Mouse (Mus musculus) mesoderm, embryonic 11.5 days (tissue): ENCODE data around the gene Mapk10.

Experiments used
- DNase-seq: peaks from one replicate; pipeline ENCODE4 v3.0.0-alpha.2; 2012; ENCODE audit warnings: low read depth, low spot score

The Mapk10 gene

DNA sequence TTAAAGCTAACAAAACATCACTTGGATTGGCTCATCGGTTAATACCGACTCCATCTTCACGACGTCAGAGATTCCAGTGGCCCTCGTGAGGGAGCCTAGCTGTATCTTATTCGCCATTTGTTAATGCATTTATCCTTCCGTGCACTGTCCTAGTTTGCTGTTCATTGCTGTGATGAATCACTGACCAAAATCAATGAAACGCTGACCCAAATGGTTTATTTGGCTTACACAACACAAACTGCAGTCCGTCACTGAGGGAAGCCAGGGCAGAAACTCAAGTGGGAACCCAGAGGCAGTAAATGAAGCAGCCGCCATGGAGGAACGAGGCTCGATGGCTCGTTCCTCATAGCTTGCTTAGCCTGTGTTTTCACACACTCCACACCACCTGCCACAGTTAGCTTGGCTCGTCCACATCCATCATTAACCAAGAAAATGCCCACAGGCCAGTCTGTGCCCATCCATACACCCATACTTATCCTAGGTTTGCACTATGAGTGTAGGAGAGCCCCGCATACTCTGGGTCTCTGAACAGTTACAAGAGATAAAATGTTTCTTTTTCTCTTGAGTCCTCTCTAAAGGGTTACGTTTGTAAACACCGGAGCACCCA lies 140.0 kb downstream of the Mapk10 start:
- no peak for DNase-seq

GRCm38 (mm10) chr5:103050319-103050916 lies 160.7 kb downstream of the Mapk10 start:
- DNase-seq, result no peak

GRCm38 (mm10) chr5:103048011-103048410 lies 163.1 kb downstream of the Mapk10 start:
- no peak for DNase-seq

DNA sequence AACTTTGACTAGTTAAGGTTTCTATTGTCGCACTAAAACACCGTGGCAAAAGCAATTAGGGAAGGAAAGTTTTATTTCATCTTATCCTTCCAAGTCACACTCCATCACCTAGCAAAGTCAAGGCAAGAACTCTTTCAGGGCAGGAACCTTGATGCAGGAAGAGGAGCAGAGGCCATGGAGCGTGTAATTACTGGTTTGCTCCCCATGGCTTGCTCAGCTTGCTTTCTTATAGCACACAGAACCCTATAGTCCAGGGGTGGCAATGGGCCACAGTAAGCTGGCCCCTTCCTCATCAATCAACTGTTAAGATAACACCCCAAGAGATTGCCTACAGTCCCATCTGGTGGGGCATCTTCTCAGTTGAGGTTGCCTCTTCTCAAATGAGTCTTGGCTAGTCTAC lies 173.4 kb downstream of the Mapk10 start:
- DNase-seq, result no peak

DNA sequence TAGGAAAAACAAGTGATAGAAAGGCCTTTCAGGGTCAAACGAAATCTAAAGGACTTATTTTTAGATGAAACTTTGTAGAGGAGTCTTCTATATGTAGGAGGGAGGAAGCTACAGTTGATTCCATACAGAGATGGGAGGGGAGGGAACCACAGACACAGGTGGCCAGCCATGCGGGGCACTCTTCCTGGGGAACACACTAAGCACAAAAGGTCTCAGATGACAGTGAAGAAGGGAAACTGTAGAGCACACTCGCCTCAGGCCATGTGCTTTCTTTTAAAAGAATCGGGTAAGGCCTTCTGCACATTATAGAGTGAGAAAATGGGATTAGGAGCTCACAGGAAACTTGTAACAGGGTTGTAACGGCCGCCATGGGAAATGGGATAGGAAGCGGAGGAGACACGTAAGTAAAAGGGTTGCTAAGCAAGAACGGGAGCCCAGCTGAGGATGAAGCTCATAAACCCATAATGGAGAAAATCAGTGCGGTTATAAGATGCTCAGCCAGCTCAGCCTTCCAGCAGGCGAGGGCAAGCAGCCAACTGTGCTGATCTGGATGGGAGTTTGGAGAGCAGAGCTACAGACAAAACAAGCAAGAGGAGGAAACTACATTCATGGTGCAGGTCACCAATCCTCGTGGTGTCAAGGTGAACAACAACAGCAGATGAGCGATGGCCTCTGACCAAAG lies 182.1 kb downstream of the Mapk10 start:
- DNase-seq, result no peak

- DNase-seq, result no peak
Measured at GRCm38 (mm10) chr5:103022504-103023172, 188.5 kb downstream of the Mapk10 start.

- DNase-seq, result no peak
Measured at GRCm38 (mm10) chr5:103021479-103021878, 189.7 kb downstream of the Mapk10 start.

- DNase-seq, result no peak
Measured at GRCm38 (mm10) chr5:103020954-103021353, 190.2 kb downstream of the Mapk10 start.

GRCm38 (mm10) chr5:103020127-103020526 lies 191.0 kb downstream of the Mapk10 start:
- DNase-seq, result no peak

- DNase-seq, result no peak
Measured at GRCm38 (mm10) chr5:103017637-103018036, 193.5 kb downstream of the Mapk10 start.

GRCm38 (mm10) chr5:103014309-103014708 lies 196.8 kb downstream of the Mapk10 start:
- DNase-seq, result no peak

GRCm38 (mm10) chr5:103008894-103009293 lies 202.2 kb downstream of the Mapk10 start:
- no peak for DNase-seq

DNA sequence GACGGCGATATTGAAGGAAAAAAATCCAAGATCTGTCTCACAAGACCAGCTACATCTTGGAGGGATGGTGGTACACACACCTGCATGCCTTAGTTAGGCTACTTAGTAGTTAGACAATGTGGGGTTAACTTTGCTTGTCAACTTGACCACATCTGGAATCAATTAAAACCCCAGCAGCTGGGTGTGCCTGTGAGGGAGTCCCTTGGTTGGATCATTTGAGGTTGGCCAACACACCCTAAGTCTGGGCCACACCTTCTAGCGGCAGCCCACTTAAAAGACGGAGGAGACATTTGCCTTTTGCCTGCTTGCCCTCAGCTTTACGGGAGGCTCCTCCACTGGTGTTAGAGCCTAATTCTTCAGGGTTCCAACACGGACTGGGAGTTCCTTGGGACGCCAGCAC lies 209.0 kb downstream of the Mapk10 start:
- DNase-seq, result peak; percentile 28

DNA sequence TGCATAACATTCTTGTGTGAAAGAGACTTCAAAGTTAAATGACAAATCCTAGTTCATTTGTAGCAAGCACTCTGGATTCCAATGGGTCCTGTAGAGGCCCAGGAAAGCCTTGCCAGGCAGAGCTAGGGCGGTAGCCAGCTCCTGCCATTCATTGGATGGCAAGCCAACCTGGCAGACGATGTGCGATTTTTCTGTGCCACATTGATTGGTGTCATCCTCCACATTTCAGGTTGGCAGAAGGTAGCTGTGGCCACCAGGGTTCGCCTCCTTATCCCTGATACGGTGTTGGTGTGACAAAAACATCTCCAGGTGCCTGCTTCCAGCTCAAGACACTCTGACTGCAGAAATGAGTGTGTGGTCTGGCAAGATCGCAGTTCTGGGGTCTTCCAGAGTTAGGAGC lies 210.6 kb downstream of the Mapk10 start:
- DNase-seq, result no peak

GRCm38 (mm10) chr5:102998524-102998923 lies 212.6 kb downstream of the Mapk10 start:
- no peak for DNase-seq

GRCm38 (mm10) chr5:102997907-102998306 lies 213.2 kb downstream of the Mapk10 start:
- no peak for DNase-seq

DNA sequence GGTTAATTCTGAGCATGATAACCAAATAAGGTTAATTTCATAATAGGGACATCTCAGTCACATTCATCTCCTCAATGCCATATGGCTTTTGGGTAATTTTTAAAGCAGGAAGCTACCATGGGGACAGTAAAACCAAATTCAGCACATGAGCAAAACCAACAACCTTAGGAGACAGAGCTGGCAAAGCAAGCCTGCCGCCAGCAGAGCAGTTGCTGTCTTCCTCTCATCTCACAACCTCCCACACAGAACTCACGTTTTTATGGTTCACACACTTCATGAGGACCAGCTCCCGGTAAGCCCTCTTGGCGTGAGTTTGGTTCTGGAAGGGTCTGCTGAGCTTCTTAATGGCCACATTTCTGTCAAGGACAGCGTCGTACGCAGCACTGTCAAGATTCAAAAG lies 214.8 kb downstream of the Mapk10 start:
- no peak for DNase-seq

- no peak for DNase-seq
Measured at GRCm38 (mm10) chr5:102995928-102996327, 215.2 kb downstream of the Mapk10 start.

GRCm38 (mm10) chr5:102993951-102994350 lies 217.2 kb downstream of the Mapk10 start:
- no peak for DNase-seq

DNA sequence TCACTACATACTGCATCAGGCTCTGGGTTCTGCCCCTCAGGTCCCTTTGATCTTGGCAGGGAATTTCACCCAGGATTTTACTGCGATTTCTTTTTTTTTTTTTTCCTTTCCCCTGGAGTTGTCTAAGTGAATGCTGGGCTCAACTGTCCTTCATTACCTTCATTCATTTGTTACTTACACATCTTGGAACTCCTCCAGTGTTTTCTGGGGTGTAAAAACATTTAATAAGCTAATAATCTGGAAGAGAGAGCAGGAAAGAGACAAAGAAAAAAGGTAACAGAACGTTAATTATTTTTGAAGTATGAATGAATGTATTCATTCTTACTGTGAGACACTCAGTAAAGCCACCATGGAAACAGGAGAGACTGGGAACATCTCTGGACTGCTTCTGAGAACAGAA lies 219.4 kb downstream of the Mapk10 start:
- DNase-seq, result no peak

DNA sequence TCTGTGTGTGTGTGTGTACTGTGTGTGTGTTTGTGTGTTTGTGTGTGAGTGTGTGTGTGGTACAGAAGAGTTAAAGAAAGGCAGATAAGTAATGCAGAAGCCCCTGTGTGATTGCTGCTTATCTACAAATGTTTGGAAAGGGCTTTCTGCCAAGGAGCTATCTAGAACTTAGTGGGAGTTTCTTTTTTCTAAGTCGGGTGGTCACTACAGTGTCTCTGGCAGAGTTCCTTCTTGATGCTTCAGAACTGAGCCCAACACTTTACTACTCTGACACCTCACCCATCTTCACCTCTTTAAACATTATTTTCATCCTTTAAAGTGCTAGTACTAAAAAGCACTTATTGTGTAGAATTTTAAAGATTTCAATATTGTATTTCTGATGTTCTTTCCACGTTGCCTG lies 232.8 kb downstream of the Mapk10 start:
- DNase-seq, result no peak

DNA sequence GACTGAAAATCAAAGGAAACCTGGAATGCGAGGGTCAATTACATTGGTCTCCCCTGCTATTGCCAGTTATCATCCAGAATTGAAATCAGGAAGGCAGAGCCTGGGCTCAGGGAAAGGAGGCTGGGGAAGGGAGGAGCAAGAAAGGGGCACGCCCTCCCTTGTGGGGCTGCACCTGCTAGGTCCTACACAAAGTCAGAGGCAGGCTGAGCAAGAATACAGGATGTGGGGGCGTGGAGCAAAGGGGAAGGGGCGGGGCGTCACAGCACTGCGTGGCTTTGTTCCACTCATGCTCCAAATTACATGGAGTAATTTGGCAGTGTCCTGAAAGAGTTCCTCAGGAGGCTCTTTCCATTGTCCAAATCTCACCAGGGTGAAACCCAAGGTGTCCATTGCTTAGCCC lies 234.0 kb downstream of the Mapk10 start:
- DNase-seq, result no peak

- no peak for DNase-seq
Measured at GRCm38 (mm10) chr5:102976540-102976939, 234.6 kb downstream of the Mapk10 start.
